ENCODE assay signal across 23 mouse cellular contexts in the genomic region with DNA sequence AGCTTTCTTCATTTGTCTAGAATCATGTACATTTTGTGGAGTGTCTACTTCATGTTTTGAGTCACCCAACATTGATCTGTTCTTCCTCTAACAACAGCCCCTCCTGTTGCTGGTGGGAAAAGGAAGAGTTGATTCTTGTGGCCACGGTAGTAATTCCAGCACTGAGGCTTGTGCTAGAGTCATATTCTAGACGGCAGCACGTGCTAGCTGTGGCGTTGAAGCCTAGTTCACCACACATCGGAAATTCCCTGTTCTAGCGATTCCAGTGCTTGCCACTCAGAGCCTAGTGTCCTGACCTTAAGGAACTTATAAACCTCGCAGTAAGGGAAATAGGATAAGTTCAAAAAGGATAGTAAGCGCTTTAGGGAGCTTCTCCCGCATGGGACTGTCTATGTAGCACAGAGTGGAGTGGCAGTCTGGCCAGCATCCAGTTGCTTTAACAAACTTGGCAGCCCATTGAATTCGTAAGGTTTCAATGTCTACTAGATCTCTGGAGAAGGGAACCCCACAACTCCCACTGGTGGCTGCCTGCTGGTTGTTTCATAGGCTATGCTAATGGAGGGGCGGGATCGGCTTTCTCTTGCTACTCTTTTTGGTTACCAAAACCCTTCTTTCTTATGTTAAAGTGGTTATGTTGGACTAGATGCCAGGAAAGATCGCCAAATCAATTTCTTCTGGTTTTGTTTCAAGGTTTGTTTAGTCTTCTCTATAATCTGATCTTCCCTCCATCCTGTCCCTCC. TPM values are rescaled to one million over a fixed set of nuclear protein-coding genes. Genes with fewer than 3 reads are reported as not detected.
DNase-seq lines count a peak whose midpoint lies in the region.
"Had no signal": no experiment of that assay in that cellular context is flagged by ENCODE, and none has a peak within 500 bp of the region (broad histone marks: within the 10 kb centered on the region; RNA-seq: fewer than 3 reads in every experiment).

No protein-coding gene starts in this region.

- peak; percentile 15 for DNase-seq in adrenal gland, postnatal 14 days
- DNase-seq in adrenal gland, adult 8-10 months: no peak
- peak; percentile 9 to 14 for DNase-seq in left cerebral cortex, postnatal 14 days (ENCODE audit: low spot score in 2 of 2)
- DNase-seq in left cerebral cortex, adult 18-20 months (ENCODE audit: low spot score in 2 of 2): no peak
- DNase-seq in 3T3-L1 (ENCODE audit: low read depth, low spot score): peak; percentile 6
- peak; percentile 27 for DNase-seq in ZHBTc4 (ENCODE audit: low read depth, low spot score)
- DNase-seq in heart, postnatal 14 days: no peak
- DNase-seq in ovary, postnatal 10 days (ENCODE audit: low spot score): no peak
- DNase-seq: cerebellum, adult 9-11 months; gastrocnemius, adult 2 months; heart, postnatal 36 days; kidney, adult 18-20 months; liver, postnatal 0 days; lung, postnatal 14 days; thymus, adult 2 months had no signal

- intact Hi-C loops in left cerebral cortex, postnatal 14 days (cut with DNase I): no loop called here
- intact Hi-C loops in heart, postnatal 14 days (cut with DNase I): no loop called here

RNA-seq across cellular contexts. Expression of a gene that starts 14.9 kb away (rescaled TPM):
- total RNA-seq in adrenal gland, postnatal 14 days (2021): not detected in 2 replicates
- not detected for total RNA-seq in adrenal gland, adult 8-10 months (2022)
- total RNA-seq in left cerebral cortex, postnatal 14 days (2021): not detected
- not detected for total RNA-seq in left cerebral cortex, adult 18-20 months (2021)
- total RNA-seq in heart, postnatal 14 days (2021): not detected
- total RNA-seq: adrenal gland, adult 18-20 months; common myeloid progenitor, adult 5-6 weeks; gastrocnemius, adult 2 months; heart, adult 8-10 months; heart, postnatal 36 days; layer of hippocampus, postnatal 10 days; megakaryocyte progenitor cell, adult 5-6 weeks; monocyte, adult 5-6 weeks; neutrophil, adult 5-6 weeks had no signal

RNA-seq across cellular contexts. Expression of a gene that starts 47.9 kb away (rescaled TPM):
- total RNA-seq in adrenal gland, postnatal 14 days (2021): 99.7 and 107 TPM in 2 replicates
- 10 to 100 TPM; 55.4 to 98.2 (median 75.5) TPM for total RNA-seq in adrenal gland, adult 8-10 months (2022)
- 10 to 100 TPM; 47.4 to 54.9 TPM for total RNA-seq in left cerebral cortex, postnatal 14 days (2021)
- total RNA-seq in left cerebral cortex, adult 18-20 months (2021): 10 to 100 TPM; 44.0 to 47.6 TPM
- total RNA-seq in heart, postnatal 14 days (2021): 100 to 1,000 TPM; 104 to 121 TPM

RNA-seq across cellular contexts. Expression of a gene that starts 51.2 kb away (rescaled TPM):
- 1.4 and 1.7 TPM in 2 replicates for total RNA-seq in adrenal gland, postnatal 14 days (2021)
- 1 to 10 TPM; 1.3 to 3.6 (median 3.2) TPM for total RNA-seq in adrenal gland, adult 8-10 months (2022)
- total RNA-seq in left cerebral cortex, postnatal 14 days (2021): not detected
- not detected for total RNA-seq in left cerebral cortex, adult 18-20 months (2021)
- under 1 TPM in 1 of 2 experiments, not detected in 1; 0.07 TPM for total RNA-seq in heart, postnatal 14 days (2021)
- total RNA-seq: common myeloid progenitor, adult 5-6 weeks; heart, adult 8-10 months; heart, postnatal 36 days; layer of hippocampus, postnatal 10 days; left cerebral cortex, adult 8-10 months; megakaryocyte progenitor cell, adult 5-6 weeks; monocyte, adult 5-6 weeks; neutrophil, adult 5-6 weeks had no signal

Comparison
In these comparisons a context has a peak if more than half of its experiments do, and no peak if none do; other contexts are left out.
1. DNase-seq: peak in adrenal gland, postnatal 14 days (single experiment), left cerebral cortex, postnatal 14 days (2 of 2), 3T3-L1 (single experiment) and ZHBTc4 (single experiment); none in adrenal gland, adult 8-10 months (single experiment), left cerebral cortex, adult 18-20 months (0 of 2), heart, postnatal 14 days (0 of 2) and ovary, postnatal 10 days (single experiment).